Mouse (Mus musculus) small intestine, adult 2 months (tissue): ENCODE results near the gene Dag1.

ENCODE experiments used
- CTCF ChIP-seq: fragments of 200-500 bp; IDR thresholded peaks from 2 replicates; pipeline ENCODE4 v1.5.1; 2012; ENCODE audit warnings: low read depth, mild to moderate bottlenecking, control low read depth, inconsistent platforms, low read length, moderate library complexity, mixed read lengths; ENCODE audit not compliant: insufficient replicate concordance, insufficient read length; ENCODE audit errors: extremely low read depth
- POLR2A ChIP-seq: fragments of 200-500 bp; IDR thresholded peaks from 2 replicates; pipeline ENCODE4 v1.6.1; 2012; ENCODE audit warnings: low read depth, mild to moderate bottlenecking, control low read depth, inconsistent platforms, low read length, moderate library complexity

- TF ChIP-seq CTCF (no peak), POLR2A (no peak)
Measured at GRCm38 (mm10) chr9:108221566-108221965, 42.2 kb downstream of the Dag1 start.
